Mouse (Mus musculus): ENCODE data around the gene Fam189a2.

Fam189a2 gene

GRCm38 (mm10) chr19:24025876-24026275 lies 4.9 kb downstream of the Fam189a2 start:
- in situ Hi-C loops (cut with MboI, MseI) = no loop called here

- in situ Hi-C loops (cut with MboI, MseI) = no loop called here
Measured at GRCm38 (mm10) chr19:24024667-24025066, 6.2 kb downstream of the Fam189a2 start.

DNA sequence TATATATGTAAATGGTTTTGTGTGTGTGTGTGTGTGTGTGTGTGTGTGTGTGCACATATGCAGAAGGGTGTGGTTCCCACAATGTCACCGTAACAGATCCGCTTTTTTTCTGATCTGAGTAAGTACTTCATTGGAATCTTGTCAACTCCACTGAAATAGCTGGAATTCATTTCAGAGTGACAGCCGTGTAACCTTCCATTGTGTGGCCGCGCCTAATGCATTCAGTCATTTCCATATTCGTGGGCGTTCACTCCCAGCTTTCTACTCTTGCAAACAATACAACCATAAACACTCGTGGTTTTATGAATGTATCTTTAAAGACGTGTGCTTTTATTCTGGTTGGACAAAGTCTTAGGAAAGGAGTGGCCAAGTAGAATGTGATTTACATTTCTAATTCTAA lies 6.7 kb downstream of the Fam189a2 start:
- in situ Hi-C loops (cut with MboI, MseI) = no loop called here

DNA sequence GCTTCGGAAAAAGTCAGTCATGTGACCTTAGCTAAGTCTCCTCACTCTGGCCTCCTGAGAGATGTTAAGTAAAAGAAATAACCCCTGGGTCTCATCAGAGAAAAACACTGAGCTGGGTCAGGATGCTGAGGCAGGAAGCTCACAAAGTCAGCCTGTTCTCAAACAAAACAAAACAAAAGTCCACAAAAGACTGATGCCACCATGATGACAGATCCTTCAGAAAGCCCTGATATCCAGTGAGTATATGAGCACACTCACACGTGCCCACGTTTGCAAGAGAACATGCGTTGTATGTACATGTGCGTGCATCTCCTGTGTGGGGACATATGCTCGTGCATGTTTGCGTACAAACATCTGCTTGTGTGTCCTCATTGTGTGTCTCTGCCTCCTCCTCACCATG lies 7.5 kb downstream of the Fam189a2 start:
- in situ Hi-C loops (cut with MboI, MseI) = no loop called here

- in situ Hi-C loops (cut with MboI, MseI) = no loop called here
Measured at GRCm38 (mm10) chr19:24022771-24023170, 8.0 kb downstream of the Fam189a2 start.

GRCm38 (mm10) chr19:24022301-24022700 lies 8.5 kb downstream of the Fam189a2 start:
- in situ Hi-C loops (cut with MboI, MseI) = no loop called here

GRCm38 (mm10) chr19:24020736-24021135 lies 10.1 kb downstream of the Fam189a2 start:
- in situ Hi-C loops (cut with MboI, MseI) = no loop called here

DNA sequence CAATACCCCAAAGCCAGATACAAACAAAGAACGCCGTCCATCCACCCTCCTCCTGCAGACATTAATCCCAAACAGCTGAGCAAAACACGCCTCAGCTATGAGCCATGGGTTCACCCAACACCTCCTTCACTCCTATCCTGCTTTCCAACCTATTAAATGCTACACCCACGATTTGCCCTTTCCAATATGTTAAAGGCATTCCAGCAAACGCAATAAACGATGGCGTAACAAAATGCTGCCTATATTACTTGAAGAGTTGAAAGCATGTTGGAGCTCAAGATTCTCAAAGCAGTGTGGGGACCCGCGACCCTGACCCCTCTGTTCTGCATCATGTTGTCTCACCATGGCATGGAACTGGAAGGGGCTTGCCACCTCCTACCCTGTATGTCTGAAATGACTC lies 11.2 kb downstream of the Fam189a2 start:
- in situ Hi-C loops (cut with MboI, MseI) = no loop called here

DNA sequence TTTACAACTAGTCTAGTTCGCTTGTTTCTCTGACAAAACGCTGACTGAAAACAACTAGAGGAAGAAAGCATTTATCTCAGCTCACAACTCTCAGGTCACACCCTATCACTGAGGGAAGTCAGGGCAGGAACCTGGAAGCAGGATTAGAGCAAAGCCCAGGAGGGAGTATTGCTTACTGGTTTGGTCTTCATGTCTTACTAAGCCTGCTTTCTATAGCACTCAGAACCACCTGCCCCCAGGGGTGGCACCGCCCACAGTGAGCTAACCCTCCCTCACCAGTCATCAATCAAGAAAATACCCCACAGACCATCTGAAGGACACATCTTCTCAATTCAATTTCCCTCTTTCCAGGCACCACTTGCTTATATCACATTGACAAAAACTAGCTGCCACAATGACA lies 12.4 kb downstream of the Fam189a2 start:
- in situ Hi-C loops (cut with MboI, MseI) = no loop called here

GRCm38 (mm10) chr19:24017892-24018291 lies 12.9 kb downstream of the Fam189a2 start:
- in situ Hi-C loops (cut with MboI, MseI) = no loop called here

DNA sequence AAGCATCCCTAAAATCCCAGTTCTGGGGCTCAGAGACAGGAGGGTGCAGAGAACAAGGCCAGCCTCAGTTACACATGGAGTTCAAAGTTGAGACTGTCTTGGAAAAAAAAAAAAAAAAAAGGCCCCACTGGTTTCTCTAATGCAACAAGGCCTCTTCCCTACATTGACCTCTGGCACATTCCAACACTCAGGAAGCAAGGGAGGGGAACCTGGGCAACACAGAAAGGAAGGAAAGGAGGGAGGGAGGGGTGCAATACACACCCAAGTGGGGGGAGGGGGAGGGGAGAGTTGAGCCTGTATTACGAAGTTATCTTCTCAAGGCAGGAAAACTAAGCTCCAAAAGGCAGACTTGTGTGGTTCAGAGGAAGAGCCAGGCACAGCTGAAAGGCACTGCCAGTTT lies 13.4 kb downstream of the Fam189a2 start:
- in situ Hi-C loops (cut with MboI, MseI) = no loop called here

- in situ Hi-C loops (cut with MboI, MseI) = no loop called here
Measured at GRCm38 (mm10) chr19:24016706-24017386, 14.0 kb downstream of the Fam189a2 start.

- in situ Hi-C loops (cut with MboI, MseI) = no loop called here
Measured at GRCm38 (mm10) chr19:24013241-24013640, 17.6 kb downstream of the Fam189a2 start.

- in situ Hi-C loops (cut with MboI, MseI) = no loop called here
Measured at GRCm38 (mm10) chr19:24012479-24012878, 18.3 kb downstream of the Fam189a2 start.

DNA sequence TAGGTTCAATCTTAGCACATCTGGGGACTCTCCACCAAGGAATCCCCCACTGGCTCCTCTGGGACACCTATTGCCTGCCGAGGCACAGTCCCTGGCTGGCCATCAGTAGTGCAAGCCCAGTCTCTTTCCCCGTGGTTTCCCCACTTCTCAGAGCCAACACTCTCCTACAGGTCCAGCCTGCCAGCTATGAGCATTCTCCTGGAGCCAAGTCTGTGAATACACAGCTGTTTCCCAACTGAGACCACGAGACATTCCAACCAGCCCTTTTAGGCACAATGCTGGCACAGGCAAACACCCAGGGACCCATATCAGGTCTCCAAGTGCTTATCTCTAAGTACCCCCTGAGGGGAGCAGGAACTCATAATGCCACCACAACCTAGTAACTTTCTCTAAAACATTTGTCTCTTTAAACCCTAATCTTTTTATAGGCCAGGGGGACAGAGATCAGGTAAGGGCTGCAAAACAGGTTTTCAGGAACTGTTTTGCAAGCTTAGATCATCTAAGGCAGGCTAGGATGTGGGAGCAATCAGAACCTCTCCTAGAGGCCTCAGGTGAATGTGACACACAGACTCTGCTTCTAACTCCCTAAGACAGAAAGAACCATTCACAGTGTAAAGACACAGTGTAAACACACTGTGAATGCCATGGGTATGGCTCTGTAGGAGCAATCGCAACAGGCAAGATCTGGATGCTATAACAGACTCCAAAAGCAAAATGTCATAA lies 23.0 kb downstream of the Fam189a2 start:
- in situ Hi-C loops (cut with MboI, MseI) = no loop called here

DNA sequence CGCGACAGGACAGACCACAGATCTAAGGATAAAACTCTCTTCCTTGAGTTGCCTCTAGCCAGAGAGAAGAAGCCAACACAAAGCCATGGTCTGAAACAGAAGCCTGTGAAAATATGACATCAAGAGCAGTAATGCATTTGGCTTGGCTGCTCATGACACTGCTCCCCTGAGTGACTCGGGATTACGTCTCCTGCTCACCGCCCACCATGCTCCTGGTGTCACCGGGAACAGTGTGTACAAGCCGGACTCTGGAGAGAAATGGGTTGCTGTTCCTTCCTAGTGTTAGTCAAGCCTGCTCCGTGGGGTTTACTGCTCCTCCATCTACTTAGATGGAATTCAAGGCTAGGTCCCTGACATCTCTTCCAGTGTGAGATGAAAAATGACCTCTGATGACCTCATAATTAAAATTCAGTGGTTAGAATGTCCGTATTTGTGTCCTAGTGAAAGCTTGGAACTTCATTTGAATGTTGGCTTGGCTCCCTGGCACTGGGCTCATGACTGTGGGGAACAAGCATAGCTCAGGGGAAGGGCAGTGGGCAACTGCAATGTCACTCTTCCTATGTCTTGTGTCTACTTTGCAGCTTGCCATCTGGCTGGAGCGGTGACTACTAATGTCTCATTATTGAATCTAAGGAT lies 23.7 kb downstream of the Fam189a2 start:
- in situ Hi-C loops (cut with MboI, MseI) = no loop called here

GRCm38 (mm10) chr19:23995766-23996399 lies 34.9 kb downstream of the Fam189a2 start:
- in situ Hi-C loops (cut with MboI, MseI) = no loop called here

DNA sequence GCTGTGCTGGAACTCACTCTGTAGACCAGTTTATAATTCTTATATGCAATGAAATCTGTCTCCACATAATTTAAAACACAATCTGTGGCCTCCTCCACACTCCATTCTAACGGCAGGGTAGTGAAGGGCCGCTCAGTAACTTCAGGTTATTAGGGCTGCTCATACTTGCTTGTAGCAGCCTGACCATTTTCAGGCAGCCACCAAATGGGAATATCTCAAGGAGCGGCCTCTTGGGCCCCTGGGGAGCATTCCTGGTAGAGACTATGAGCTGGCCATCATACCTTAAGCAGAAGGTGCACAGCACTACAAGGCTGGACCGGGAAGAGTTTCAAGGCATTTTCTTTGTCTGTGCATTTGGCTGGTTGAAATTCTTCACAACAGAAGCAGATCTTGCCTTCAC lies 42.7 kb downstream of the Fam189a2 start:
- in situ Hi-C loops (cut with MboI, MseI) = no loop called here

- in situ Hi-C loops (cut with MboI, MseI) = no loop called here
Measured at GRCm38 (mm10) chr19:23987291-23987690, 43.5 kb downstream of the Fam189a2 start.

DNA sequence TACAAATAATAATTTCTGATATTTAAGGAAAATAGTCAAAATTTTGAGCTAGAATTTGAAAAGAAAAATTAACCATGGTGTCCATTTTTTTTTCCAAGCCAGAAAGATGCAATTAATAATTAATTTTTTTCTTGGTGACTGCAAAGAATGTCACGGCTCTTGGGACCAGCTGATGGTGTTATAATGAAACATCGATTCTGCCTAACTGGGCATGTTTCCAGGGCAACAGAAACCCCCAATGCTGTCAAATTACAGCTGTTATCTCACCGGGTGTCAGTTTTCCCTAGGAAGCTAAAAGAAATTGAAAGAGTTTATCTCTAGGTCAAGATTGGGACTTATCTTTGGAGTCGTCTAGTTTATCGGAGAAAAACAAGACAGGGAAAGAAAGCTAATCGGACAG lies 46.6 kb downstream of the Fam189a2 start:
- in situ Hi-C loops (cut with MboI, MseI) = no loop called here

- in situ Hi-C loops (cut with MboI, MseI) = no loop called here
Measured at GRCm38 (mm10) chr19:23980598-23980997, 50.2 kb downstream of the Fam189a2 start.

GRCm38 (mm10) chr19:23977901-23978443 lies 52.8 kb downstream of the Fam189a2 start:
- in situ Hi-C loops (cut with MboI, MseI) = no loop called here

All from T-helper 17 cell (primary cell).